Mouse (Mus musculus) heart, embryonic 13.5 days (tissue): ENCODE results near the gene Gm28778. TPM values are rescaled to one million over a fixed set of nuclear protein-coding genes. Genes with fewer than 3 reads are reported as not detected.
"Not testable (repeated sequence)": the region's sequence is repeated elsewhere in the genome, so short reads cannot be mapped to it uniquely, and the experiment has no call there.

Experiments
- ATAC-seq: fragments of 200-750 bp; cut with Nextera tagmentation; 2 replicates; pipeline ENCODE4 v1.8.0; 2017; ENCODE audit warnings: moderate TSS enrichment; ENCODE audit not compliant: insufficient number of reproducible peaks, low FRiP score, low TSS enrichment; ENCODE audit errors: extremely low read depth
- H3K27ac ChIP-seq: fragments of 300-500 bp; sonication (generic); replicated peaks from 2 replicates; pipeline ENCODE4 v1.5.1; 2015; ENCODE audit warnings: moderate library complexity, mild to moderate bottlenecking, inconsistent platforms
- H3K27me3 ChIP-seq: fragments of 300-500 bp; sonication (generic); replicated peaks from 2 replicates; pipeline ENCODE4 v1.6.1; 2015; ENCODE audit warnings: mild to moderate bottlenecking, inconsistent platforms
- H3K36me3 ChIP-seq: fragments of 300-500 bp; sonication (generic); 2 replicates; pipeline ENCODE4 v1.6.1; 2015; ENCODE audit warnings: mild to moderate bottlenecking, inconsistent platforms
- H3K4me1 ChIP-seq: fragments of 300-500 bp; sonication (generic); 2 replicates; pipeline ENCODE4 v1.6.1; 2015; ENCODE audit warnings: inconsistent platforms
- H3K4me2 ChIP-seq: fragments of 300-500 bp; sonication (generic); 2 replicates; pipeline ENCODE4 v1.6.1; 2015; ENCODE audit warnings: inconsistent platforms, mild to moderate bottlenecking, moderate library complexity
- H3K4me3 ChIP-seq: fragments of 300-500 bp; sonication (generic); 2 replicates; pipeline ENCODE4 v1.5.1; 2015; ENCODE audit warnings: moderate library complexity, mild to moderate bottlenecking, inconsistent platforms
- H3K9ac ChIP-seq: fragments of 300-500 bp; sonication (generic); 2 replicates; pipeline ENCODE4 v1.6.1; 2015; ENCODE audit warnings: inconsistent platforms, mild to moderate bottlenecking, moderate library complexity
- H3K9me3 ChIP-seq: fragments of 300-500 bp; sonication (generic); 2 replicates; pipeline ENCODE4 v1.6.1; 2016; ENCODE audit warnings: inconsistent platforms
- WGBS: fragments of 180-500 bp; shearing (Covaris S2); methylation state at CpG from one replicate; pipeline ENCODE4 v1.1.7; 2015; ENCODE audit warnings: mixed read lengths; 5-methylcytosine and 5-hydroxymethylcytosine counted together
- polyA plus RNA-seq: library from polyadenylated mRNA; unstranded; fragments of >200 nt; fragmentation: Nextera tagmentation; extraction: Ambion mirVana; gene quantifications from 2 replicates; pipeline ENCODE4 v1.2.1, GENCODE M21; 2015

Gene Gm28778
- polyA plus RNA-seq, result not detected in 2 replicates

- peaks cover 16% of the 10 kb centered on the region for H3K36me3 ChIP-seq
- ATAC-seq, result peak; percentile 100
- peaks cover 14% of the 10 kb centered on the region for H3K4me1 ChIP-seq
- no peaks in the 10 kb centered on the region for H3K9me3 ChIP-seq
- H3K27ac ChIP-seq, result peak within 1 kb of the TSS; percentile 89
- H3K4me3 ChIP-seq, result peak within 1 kb of the TSS; percentile 81
- peak within 1 kb of the TSS; percentile 78 for H3K4me2 ChIP-seq
- H3K9ac ChIP-seq, result peak within 1 kb of the TSS; percentile 87
- H3K27me3 ChIP-seq, result no peaks in the 10 kb centered on the region
- WGBS, result under 1% methylated on average over 66 of the region's 66 CpGs
These were observed at the start of gene Gm28778, which contains the start of the genes Pms1 and Ormdl1 for GRCm38 (mm10) chr1:53296581-53297383. Gene Gm28778 (plus strand): TSS chr1:53297111. Gene Pms1 (minus strand): TSS chr1:53297018. Gene Ormdl1 (plus strand): TSS chr1:53297095.

GRCm38 (mm10) chr1:53264958-53265612 lies 31.8 kb upstream of the Gm28778 start:
- not testable (repeated sequence) for ATAC-seq, H3K27me3 ChIP-seq, H3K4me1 ChIP-seq, H3K27ac ChIP-seq, H3K4me2 ChIP-seq, H3K4me3 ChIP-seq, H3K9me3 ChIP-seq, H3K9ac ChIP-seq
- H3K36me3 ChIP-seq, result peaks cover 19% of the 10 kb centered on the region

- H3K9ac ChIP-seq, result no peak overlapping the region
- 52% methylated on average over 3 of the region's 3 CpGs for WGBS
- no peak for ATAC-seq
- H3K4me1 ChIP-seq, result no peaks in the 10 kb centered on the region
- H3K27ac ChIP-seq, result no peak overlapping the region
- no peaks in the 10 kb centered on the region for H3K27me3 ChIP-seq
- H3K4me2 ChIP-seq, result no peak overlapping the region
- no peak overlapping the region for H3K4me3 ChIP-seq
- H3K36me3 ChIP-seq, result peaks cover 11% of the 10 kb centered on the region
- H3K9me3 ChIP-seq, result 0 out of 2 replicates have a peak, but pooled peaks cover 5% of the 10 kb centered on the region
These were observed 27.0 kb upstream of the Gm28778 start for GRCm38 (mm10) chr1:53269901-53270300.

GRCm38 (mm10) chr1:53272646-53273045 lies 24.3 kb upstream of the Gm28778 start:
- H3K9ac ChIP-seq, result no peak overlapping the region
- no peaks in the 10 kb centered on the region for H3K4me1 ChIP-seq
- no peak overlapping the region for H3K4me3 ChIP-seq
- ATAC-seq, result no peak
- no peaks in the 10 kb centered on the region for H3K9me3 ChIP-seq
- H3K27me3 ChIP-seq, result no peaks in the 10 kb centered on the region
- H3K27ac ChIP-seq, result no peak overlapping the region
- 0 out of 2 replicates have a peak, but pooled peaks cover 2% of the 10 kb centered on the region for H3K36me3 ChIP-seq
- H3K4me2 ChIP-seq, result no peak overlapping the region

- 57% methylated on average over 3 of the region's 3 CpGs for WGBS
- no peaks in the 10 kb centered on the region for H3K9me3 ChIP-seq
- H3K27me3 ChIP-seq, result no peaks in the 10 kb centered on the region
- no peak overlapping the region for H3K27ac ChIP-seq
- no peak for ATAC-seq
- no peak overlapping the region for H3K4me2 ChIP-seq
- peaks cover 3% of the 10 kb centered on the region; the same call in 1 of the 2 replicates for H3K36me3 ChIP-seq
- H3K9ac ChIP-seq, result no peak overlapping the region
- H3K4me3 ChIP-seq, result no peak overlapping the region
- H3K4me1 ChIP-seq, result peaks cover 6% of the 10 kb centered on the region
These were observed 5.7 kb upstream of the Gm28778 start for GRCm38 (mm10) chr1:53291197-53291596.

- no peak for ATAC-seq
- Histone ChIP-seq H3K4me2 (no peak overlapping the region), H3K36me3 (peaks cover 20% of the 10 kb centered on the region), H3K4me1 (peaks cover 14% of the 10 kb centered on the region), H3K27ac (no peak overlapping the region), H3K4me3 (no peak overlapping the region), H3K9ac (no peak overlapping the region), H3K27me3 (no peaks in the 10 kb centered on the region), H3K9me3 (no peaks in the 10 kb centered on the region)
- WGBS, result 79% methylated on average over 4 of the region's 4 CpGs
These were observed 3.6 kb downstream of the Gm28778 start for GRCm38 (mm10) chr1:53300506-53300905.

GRCm38 (mm10) chr1:53312989-53313967 lies 16.4 kb downstream of the Gm28778 start, which contains the start of gene Osgepl1:
Gene Osgepl1 (plus strand): TSS chr1:53313624.
- Histone ChIP-seq H3K27ac (peak within 1 kb of the TSS; percentile 91), H3K27me3 (no peaks in the 10 kb centered on the region), H3K4me1 (peaks cover 14% of the 10 kb centered on the region), H3K9ac (peak within 1 kb of the TSS; percentile 89), H3K9me3 (no peaks in the 10 kb centered on the region), H3K36me3 (peaks cover 39% of the 10 kb centered on the region), H3K4me2 (peak within 1 kb of the TSS; percentile 77), H3K4me3 (peak within 1 kb of the TSS; percentile 68)
- ATAC-seq, result peak; percentile 82
- WGBS, result 2% methylated on average over 27 of the region's 27 CpGs

- ATAC-seq, result no peak
- Histone ChIP-seq H3K27me3 (no peaks in the 10 kb centered on the region), H3K4me3 (no peak overlapping the region), H3K4me2 (no peak overlapping the region), H3K4me1 (no peaks in the 10 kb centered on the region), H3K9me3 (no peaks in the 10 kb centered on the region), H3K27ac (no peak overlapping the region), H3K36me3 (peaks cover 76% of the 10 kb centered on the region), H3K9ac (no peak overlapping the region)
- WGBS, result 93% methylated on average over 4 of the region's 4 CpGs
These were observed 24.9 kb downstream of the Gm28778 start for GRCm38 (mm10) chr1:53321662-53322344.

GRCm38 (mm10) chr1:53323254-53323653 lies 26.3 kb downstream of the Gm28778 start:
- H3K4me1 ChIP-seq, result no peaks in the 10 kb centered on the region
- H3K27ac ChIP-seq, result no peak overlapping the region
- H3K36me3 ChIP-seq, result peaks cover 63% of the 10 kb centered on the region
- no peaks in the 10 kb centered on the region for H3K27me3 ChIP-seq
- ATAC-seq, result no peak
- no peaks in the 10 kb centered on the region for H3K9me3 ChIP-seq
- 89% methylated on average over 5 of the region's 5 CpGs for WGBS
- no peak overlapping the region for H3K9ac ChIP-seq
- H3K4me2 ChIP-seq, result no peak overlapping the region
- H3K4me3 ChIP-seq, result no peak overlapping the region

- 95% methylated on average over 1 of the region's 1 CpGs for WGBS
These were observed 27.4 kb downstream of the Gm28778 start for GRCm38 (mm10) chr1:53324277-53324676.

More at GRCm38 (mm10) chr1:53324277-53324676, 27.4 kb downstream of the Gm28778 start:
- no peaks in the 10 kb centered on the region for H3K4me1 ChIP-seq
- H3K9ac ChIP-seq, result no peak overlapping the region
- H3K4me3 ChIP-seq, result no peak overlapping the region
- H3K27me3 ChIP-seq, result no peaks in the 10 kb centered on the region
- no peak for ATAC-seq
- no peaks in the 10 kb centered on the region for H3K9me3 ChIP-seq
- no peak overlapping the region for H3K4me2 ChIP-seq
- peaks cover 54% of the 10 kb centered on the region for H3K36me3 ChIP-seq
- no peak overlapping the region for H3K27ac ChIP-seq
